Mouse (Mus musculus) cerebellum, adult 8-10 months (tissue): ENCODE measurements at regions not wholly inside any gene's neighbourhood (a gene's known extent, or its start where the extent isn't known, plus 50 kb on each side); places are given as distances from the start of the nearest gene placed in this dataset.
"Not testable (repeated sequence)": the region's sequence is repeated elsewhere in the genome, so short reads cannot be mapped to it uniquely, and the experiment has no call there.

Experiments
- DNase-seq: peaks from one replicate; pipeline ENCODE4 v3.0.0; 2022

DNA sequence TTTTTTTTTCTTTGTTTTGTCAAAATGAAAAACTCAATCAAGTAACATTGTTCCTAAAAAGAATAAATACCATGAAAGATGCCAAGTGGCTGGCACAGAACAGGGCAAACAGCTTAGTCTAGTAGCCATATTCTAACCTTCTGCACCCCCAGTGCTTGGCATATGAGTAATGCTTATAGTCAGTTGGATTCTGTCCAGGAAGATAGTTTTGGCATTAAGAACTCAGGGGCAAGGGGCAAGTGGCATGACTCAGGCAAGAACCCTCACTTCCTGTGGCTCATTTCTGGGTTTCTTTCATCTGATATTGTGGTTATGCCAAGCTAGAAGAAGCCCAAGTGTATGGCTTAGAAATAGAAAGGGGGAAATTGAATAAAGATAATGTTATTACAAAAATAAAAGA lies 314.1 kb upstream of the Maf start:
- DNase-seq, result no peak

DNA sequence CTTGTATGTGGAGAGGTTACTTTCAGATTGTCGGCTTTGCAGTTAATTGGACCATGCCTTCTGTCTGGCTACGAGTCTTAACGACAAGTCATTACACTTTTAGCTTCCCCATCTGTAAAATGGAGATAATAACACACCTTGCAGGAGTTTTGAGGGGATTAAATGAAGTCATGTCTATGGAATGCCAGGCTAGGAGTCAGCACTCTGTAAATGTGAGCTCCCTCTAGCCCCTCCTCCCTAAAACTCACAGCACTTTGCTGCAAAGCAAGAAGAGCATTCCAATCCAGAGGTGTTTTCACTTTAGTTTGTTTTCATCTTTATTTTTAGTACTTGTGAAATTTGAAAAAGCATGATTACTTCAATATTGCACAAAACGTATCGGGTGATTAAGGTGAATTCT lies 287.7 kb upstream of the Maf start:
- DNase-seq, result no peak

DNA sequence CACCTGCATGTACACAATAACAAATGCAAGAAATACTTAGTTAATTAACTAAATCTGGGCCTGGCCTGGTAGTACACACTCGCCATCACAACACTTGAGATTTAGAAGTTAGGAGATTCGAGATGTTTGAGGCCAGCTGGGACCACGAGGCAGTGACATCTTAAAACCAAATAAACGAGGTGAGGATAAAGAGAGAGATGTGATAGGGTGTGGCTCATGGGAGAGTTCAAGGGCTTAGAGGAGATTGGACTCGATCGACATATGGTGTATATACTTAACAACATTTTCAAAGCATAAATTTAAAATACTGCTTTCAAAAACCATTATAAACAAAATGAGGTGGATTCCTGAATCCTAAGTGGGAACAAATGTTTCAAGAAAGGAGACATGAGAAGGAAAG lies 284.4 kb upstream of the Maf start:
- DNase-seq, result no peak

DNA sequence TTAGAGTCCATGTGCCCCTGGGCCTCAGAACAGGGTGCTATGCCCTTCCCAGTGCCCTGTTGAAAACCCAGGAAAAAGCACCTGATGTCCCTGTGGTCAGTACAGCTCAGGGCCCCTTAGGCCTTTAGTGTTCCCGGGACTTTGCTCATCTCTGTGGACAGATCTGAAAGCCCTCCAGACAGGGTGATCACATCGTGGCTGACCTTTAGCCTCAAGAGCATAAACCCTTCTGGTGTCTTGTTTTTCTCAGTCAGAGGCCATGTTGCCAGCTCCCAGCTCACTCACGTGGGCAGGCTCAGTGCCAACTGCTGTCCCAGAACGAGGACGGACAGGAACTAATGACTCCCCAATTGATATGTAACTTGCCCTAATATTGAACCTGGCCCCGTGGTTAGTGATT lies 275.8 kb upstream of the Maf start:
- DNase-seq, result no peak

DNA sequence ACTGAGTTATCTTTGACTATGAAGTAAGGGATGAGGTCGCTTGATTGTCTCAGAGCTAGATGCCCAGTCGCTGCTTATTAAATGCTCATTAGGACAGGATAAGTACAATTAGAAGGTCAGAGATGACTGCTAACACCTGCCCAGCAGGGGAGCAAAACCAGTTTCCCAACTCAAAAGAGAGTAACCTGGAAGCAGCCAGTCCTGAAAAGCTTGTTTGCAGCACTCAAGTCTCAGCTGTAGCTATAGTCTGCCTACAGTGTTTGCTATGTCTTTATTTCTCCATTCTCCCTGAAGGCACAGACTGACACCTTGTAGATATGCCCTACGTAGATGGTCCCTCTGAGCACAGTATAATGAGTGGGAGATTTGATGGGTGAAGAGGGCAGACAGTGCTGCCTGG lies 274.7 kb upstream of the Maf start:
- DNase-seq, result no peak

DNA sequence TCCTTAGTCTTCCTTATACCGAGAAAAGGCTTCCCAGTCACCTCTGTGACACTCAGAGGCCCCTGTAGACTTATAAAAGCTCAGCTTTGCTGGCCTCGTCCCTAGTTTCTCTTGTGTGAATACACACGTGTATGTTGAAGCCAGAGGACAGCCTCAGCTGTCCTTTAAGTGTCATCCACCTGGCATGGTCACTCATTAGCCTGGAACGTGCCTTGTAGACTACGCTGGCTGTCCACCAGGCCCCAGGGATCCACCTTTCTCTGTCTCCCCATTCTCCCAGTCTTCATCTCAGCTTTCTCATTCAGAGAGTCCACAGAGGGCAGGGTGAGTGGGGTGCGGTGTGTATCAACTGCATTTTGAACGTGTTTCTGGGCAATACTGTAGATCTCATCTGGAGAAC lies 273.8 kb upstream of the Maf start:
- no peak for DNase-seq

DNA sequence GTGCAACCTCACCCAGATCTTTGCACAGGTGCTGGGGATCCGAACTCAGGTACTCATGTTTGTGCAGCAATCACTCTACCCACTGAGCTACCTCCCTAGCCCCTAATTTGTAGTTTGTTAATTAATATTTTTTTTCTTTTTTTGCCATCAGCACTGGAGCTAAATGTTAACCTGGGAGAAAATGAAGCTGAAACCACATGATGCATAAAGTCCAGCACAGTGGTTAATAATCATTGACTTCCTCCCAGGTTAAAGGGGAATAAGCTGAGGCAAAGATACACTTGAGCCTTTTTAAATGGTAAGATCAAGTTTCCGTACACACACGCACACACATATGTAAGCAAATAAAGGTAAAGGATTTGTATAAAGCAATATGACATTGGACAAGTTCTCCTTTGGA lies 273.0 kb upstream of the Maf start:
- DNase-seq, result no peak

DNA sequence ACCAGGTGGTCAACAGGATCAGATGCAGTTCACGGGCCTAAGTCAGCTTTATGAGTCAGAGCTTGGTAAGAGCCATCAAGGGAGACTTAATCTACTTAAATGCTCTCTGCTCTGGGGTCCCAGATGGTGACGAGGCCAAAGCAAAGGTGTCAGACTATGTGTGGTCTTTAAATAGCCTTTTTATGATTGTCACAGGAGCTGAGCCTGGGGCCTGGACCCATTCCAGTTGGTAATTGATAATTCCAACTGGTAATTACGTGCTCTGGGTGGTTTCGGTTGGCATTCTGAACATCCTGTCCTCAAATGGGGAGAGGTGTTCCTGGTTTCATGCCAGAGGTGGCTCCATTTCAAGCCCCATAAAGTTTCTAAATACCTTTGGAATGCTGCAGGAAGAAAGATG lies 269.6 kb upstream of the Maf start:
- no peak for DNase-seq

DNA sequence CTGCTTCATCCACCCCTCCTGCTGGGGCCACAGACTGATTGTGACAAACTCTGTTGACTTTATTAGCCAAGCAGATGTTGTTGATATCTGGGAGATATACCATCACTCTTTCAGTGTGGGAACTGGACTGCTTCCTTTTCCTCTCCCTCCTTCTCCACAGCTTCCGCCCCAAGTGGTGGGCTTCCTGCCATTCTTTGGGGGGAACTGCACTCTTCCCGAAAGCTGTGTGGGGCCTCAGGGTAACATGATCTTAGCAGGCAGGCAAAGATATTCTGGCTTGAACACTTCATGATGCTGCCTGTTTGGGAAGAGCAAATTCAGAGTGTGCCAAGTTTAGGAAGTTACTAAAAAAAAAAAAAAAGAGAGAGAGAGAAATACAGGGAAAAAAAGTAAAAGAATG lies 267.1 kb upstream of the Maf start:
- DNase-seq, result no peak

DNA sequence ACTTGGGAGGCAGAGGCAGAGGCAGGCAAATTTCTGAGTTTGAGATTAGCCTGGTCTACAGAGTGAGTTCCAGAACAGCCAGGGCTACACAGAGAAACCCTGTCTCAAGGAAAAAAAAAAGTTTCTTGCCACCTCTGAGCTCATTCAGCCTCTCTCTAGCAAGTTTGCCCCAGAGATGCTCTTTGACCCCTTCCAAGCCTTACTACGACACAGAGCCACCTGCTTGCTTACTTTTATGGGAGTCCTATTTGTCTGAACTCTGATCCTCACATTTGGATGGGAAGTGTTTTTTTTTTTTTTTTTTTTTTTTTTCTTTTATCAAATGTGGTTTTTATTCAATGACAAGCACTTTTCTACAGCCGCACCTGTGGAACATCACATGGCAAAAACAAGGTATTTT lies 263.8 kb upstream of the Maf start:
- DNase-seq, result not testable (repeated sequence)

DNA sequence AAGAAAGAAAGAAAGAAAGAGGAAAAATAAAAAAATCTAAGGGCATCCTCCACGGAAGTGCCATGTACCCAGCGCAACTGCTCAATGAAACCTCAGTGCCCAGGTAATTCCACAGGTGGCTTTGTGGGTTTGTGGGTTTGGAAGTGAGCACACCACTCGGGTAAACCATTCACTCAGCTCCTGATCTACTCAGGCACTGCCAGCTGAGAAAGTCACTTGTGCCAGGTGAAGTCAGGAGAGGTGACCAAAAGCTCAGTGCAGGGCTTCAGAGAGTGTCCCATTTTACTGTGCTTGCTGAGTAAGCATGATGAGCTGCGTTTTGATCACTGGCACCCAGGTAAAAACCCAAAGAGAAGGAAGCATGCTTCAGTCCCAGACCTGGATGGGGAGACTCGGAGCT lies 260.5 kb upstream of the Maf start:
- no peak for DNase-seq

DNA sequence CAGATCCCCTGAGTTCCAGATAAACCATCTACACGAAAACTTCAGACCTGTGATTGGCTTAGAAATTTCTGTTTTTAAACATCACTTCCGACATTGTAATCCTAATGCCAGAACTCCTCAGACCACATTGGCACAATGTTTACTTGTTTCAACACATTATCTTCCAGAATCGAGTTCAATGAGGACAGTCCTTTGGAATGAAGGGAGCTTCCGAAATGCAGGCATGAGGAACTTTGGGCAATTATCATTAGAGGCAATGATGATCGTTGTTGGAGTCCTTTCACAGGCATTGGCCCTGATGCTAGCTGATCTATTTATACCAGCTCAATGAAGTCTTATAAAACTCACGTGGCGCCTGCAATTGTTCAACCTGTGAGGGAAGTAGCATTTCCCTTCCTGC lies 258.4 kb upstream of the Maf start:
- no peak for DNase-seq

DNA sequence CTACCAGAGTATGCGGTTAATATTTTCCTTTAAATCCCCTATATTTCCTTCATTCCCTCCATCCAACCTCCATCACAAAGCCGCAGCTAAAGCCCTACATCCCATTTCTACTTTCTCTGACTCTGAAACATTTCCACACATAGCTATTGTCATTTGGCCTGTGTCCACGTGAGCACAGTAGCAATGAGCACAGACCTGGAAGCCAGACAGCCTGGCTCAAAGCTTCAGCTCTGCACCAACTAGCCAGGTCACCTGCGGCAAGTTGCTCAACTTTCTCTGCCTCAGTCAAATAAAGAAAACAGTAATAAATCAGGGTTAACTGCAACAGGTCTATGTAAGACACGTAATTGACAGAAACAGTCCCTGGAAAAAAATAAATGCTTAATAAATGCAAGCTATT lies 247.8 kb upstream of the Maf start:
- DNase-seq, result peak; percentile 37

DNA sequence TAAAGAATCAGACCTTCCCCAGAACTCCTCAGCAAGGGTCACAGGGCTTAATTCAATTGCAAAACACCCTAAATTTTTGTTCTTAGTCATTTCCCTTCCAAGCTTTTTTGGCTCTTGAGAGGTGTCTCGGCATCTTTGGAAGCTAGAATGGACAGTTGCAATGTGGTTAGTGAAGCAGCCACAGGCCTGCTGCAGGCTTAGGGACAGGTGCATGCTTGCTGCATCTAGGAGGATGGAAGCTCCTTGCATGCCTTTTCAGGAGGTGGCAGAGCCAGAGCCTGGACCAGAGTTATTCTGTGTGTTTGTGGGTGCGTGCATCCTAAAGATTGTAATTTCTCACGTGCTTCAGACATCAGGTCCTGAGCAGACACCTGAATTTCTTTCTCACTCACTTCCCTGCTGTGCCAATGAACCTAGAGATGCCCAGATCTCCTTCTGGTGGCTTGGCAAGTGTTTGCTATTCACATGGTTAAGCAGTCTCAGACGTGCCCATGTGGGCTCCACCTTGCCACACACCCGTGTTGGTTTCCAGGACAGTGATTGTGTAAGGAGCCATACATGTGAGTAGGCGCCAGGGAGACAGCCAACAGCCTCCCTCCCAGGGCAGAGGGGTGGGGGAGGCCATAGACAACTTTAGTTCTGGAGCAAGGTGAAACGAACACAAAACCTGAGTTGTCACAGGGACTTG lies 246.3 kb upstream of the Maf start:
- DNase-seq, result peak; percentile 19

DNA sequence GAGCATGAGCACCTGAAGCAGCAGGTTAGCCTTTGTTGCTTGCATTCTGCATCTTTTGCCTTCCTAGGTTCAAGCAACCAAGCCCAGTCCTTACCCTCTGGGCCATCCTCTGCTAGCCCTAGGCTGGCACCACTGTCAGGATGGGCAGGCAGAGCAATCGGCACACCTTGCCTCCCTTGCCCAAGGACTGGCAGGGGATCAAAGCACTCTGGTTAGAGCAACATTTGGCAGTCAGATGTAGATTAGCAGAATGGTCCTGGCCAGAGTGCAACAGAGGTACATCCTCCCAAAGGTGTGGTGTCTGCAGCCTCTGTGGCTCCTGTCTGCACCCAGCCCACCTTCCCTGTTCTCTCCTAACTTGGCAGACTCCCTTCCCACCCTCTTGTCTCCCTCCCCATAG lies 244.9 kb upstream of the Maf start:
- DNase-seq, result no peak

DNA sequence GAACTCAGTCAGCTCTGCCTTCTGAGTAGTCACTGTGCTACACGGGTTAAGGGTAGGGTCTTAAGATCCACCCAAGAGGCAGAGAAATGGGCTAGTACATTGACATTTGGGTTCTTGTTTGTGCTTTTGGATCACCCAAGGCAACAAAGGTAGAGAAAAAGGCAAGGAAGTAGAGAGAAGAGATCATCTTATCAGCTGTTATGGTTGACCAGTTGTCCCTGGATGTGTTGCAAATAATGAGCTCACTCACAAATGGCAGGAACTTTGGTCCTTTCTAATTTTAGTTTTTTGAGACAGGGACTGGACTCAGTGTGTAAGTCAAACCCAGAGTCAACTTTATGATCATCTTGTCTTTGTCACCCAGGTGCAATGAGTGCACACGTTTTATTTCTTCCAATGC lies 241.3 kb upstream of the Maf start:
- no peak for DNase-seq

DNA sequence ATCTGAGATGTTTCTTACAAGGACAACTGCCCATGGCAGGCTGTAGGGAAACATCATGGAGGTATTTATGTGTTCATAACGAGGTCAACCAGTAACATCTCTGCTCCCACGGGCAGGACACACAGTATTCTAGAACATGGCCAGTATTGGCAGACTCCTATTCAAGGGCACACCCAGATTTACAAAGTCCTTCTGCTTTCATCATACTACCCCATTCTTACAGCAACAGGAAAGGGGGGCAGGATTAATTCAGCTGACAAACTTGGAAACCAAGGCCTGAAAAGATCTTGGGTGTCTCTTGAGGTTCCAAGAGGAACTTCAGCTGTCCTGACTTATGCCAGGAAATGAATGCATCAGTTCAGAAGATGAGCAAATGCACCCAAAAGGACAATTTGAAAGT lies 240.4 kb upstream of the Maf start:
- no peak for DNase-seq

DNA sequence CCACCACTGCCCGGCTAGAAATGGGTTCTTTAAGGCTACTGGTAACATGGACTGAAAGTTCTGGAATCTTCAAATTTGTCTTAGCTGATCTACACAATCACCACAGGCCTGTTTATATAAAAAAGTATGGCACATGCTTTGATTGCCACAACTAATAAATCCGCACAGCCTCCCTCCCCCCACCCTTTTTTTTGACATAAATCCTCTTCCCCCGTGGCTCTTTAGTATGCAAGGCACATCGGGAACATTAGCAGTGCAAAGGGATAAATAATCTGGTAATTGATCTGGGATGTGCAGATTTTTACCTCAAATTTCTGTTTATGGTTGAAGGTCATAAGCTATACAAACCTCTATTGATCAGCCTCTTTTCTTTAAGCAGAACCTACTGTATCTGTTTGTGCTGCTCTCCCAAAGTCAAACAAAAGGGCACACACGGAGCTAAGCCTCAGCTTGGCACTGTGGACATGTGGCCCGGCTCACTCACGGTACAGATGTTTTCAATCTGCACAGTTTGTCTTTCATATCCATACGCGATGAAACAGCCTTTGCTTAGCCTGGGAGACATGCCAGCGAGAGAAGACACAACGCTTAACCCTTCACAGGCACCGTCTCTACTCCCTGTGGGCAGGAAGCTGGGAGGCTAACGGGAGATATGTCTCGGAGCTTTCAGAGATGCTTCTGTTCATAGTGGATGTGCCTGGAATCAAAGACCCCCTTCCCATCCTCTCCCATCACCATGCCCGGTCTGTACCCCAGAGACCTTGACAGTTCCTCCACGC lies 235.3 kb upstream of the Maf start:
- no peak for DNase-seq

DNA sequence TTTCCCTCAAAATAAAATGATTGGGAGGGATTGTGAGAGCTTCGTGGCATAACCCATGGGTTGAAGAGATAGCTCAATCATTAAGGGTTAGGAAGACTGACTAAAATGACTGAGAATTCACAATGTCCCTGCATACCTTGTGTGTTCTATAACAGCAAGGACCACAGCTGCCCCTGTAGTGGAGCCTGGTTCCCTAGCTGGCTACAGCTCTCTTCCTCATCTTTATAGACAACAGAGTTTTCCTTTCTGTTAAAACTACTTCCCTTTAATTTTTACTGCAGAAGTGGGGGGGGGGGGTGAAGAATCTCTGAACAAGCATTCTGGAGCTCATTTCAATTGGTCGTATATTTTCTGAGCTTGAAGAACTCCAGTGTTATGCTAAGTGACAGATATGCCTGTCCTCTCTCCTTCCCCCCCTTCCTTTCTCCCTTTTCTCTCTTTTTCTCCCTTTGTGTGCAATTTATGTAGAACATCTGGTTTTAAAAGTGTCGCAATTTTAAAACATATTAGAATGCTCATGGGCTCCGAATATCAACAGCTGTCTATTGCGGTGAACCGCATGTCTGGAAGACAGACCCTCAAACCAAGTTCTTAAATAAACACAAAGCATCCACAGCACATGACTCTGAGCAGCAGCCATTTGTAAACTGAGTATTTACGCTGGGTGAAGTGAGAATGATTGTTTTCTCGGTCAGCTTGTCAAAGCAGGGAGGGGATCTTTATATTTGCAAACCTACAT lies 222.0 kb upstream of the Maf start:
- no peak for DNase-seq

DNA sequence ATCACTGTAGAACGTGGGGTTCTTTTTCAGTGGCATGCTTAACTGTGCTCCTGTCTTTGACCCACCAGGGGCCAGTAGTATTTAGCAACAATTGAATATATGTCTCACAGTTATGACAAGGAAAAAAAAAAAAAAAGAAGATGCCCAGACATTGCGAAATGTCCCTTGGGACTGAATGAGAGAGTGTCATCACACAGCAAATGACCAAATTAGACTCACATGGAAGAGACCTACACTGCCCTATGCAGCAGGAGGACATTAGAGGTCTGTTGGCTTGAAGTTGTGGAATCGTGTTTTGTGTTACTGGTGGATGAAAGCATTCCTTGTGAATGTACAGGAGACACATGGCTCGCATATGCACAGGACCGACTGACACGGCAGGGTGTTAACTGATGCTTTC lies 214.3 kb upstream of the Maf start:
- no peak for DNase-seq

DNA sequence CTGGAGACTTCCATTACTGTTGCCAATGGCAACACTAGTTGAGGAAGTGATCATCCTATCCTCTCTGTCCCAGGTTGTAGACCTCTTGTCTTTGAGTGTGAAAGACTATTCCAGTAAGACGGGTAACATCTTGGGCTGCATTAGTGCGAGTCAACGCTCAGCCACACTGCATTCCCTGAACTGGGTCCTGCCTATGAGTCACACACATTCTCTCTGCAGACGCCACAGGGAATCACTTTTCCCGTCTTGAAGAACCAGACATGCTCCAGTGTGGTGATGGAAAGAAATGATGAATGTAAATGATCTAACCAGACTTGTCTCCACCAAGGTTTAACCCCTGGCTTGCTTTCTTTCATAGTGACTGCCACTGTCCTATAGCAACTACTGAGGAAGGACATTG lies 199.1 kb upstream of the Maf start:
- DNase-seq, result no peak

DNA sequence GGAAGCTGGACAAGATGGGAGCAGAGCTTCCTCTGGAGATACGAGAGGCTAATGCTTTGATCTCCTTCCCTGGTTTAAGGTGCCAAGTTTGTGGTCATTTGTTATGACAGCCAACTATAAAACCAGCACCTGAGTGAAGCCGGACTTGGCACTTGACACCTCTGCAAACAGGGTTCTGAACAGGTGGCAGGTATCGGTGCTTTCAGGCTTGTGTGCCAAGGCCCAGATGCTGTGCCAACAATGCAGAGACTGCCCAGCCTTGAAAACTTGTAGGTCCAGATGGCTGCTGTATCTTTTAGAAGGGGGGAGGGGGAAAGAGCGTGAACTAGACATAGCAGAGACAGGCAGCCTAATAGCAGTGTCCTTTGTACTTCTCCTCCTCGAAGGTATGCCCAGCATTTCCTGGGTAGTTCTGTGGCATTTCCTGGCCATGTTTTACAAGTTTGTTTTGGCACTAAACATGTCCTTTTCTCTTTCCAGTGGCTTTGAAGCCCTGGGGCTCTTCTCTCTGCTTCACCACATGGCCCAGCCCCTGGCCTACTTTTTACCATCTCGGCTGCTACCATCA lies 196.3 kb upstream of the Maf start:
- peak; percentile 89 for DNase-seq

DNA sequence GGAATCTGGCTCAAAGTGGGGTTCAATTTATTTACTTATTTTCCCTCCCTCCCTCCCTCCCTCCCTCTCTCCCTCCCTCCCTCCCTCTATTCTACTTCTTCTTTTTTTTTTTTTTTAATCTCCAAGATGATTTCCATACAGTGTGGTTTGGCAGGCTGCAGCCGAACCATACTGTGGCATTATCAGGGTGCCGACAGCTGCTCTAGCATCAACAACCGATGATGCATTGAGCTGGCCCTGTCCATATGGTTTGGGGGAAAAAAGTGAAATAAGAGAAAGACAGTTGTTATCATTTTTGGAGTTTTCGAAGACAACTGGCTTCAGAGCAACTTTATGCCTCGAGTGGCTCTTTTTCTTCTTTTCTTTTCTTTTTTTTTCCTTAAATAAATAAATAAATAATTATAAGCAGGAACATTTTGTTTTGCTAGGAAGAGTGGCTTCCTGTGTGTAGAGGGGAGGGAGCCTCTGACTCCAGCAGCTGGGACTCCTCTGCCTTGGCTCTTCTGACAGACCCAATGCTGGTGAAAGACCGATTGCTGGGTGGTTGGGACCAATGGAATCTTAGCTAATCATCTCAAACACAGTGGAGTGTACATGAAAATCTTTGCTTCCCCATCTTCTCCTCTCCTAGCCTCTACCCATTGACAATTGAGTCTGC lies 190.1 kb upstream of the Maf start:
- no peak for DNase-seq
